Mouse (Mus musculus): ENCODE data around the gene Dclre1a.

GRCm38 (mm10) chr19:56565358-56565757 is 17.3 kb upstream of the Dclre1a start:
- TF ChIP-seq CTCF (IDR thresholded peaks at IDR 0.05; ENCODE audit: control insufficient read depth, insufficient read depth, low read length) (0 out of 2 replicates have a peak, but pooled peaks have one; percentile 8), POLR2A (IDR thresholded peaks at IDR 0.05; ENCODE audit: borderline replicate concordance, control insufficient read depth, low read depth, low read length) (no peak)
